Mouse (Mus musculus): ENCODE measurements at regions not wholly inside any gene's neighbourhood (a gene's known extent, or its start where the extent isn't known, plus 50 kb on each side); places are given as distances from the start of the nearest gene placed in this dataset.

DNA sequence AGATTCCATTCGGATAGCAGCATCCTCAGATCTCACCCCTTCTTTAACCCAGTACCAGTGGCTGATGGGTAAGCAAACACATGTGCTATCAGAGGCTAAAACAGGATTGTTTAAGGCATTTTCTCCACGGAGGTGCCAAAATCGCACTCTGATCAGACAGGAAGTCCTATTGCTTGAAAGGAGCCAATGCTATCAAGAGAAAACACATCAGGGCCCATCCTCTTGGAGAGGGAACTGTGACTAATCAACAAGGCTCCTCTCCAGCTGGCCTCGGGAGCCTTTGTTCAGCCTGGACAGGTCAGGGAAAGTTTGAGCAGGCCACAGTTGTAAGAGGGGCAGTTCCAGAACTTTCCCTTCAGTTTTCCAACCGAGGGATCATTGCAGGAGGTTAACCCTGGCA, 57.4 kb upstream of the Lmo2 start:
- no peak for TF ChIP-seq POLR2A (IDR thresholded peaks at IDR 0.05; ENCODE audit: insufficient read depth, low read depth, low read length)
- no peak for TF ChIP-seq CTCF (IDR thresholded peaks at IDR 0.05)

Data from heart, adult 2 months (tissue).